Mouse (Mus musculus) liver, adult 2 months (tissue): ENCODE data around the gene Sgms2.

Experiments used
- CTCF ChIP-seq: fragments of 200-500 bp; IDR thresholded peaks from 2 replicates; pipeline ENCODE4 v1.5.1; 2011; ENCODE audit warnings: low read depth, low read length, control low read depth
- POLR2A ChIP-seq: fragments of 200-500 bp; IDR thresholded peaks from 2 replicates; pipeline ENCODE4 v1.6.1; 2011; ENCODE audit warnings: low read length, control low read depth; ENCODE audit not compliant: insufficient read depth; ENCODE audit errors: extremely low read depth

DNA sequence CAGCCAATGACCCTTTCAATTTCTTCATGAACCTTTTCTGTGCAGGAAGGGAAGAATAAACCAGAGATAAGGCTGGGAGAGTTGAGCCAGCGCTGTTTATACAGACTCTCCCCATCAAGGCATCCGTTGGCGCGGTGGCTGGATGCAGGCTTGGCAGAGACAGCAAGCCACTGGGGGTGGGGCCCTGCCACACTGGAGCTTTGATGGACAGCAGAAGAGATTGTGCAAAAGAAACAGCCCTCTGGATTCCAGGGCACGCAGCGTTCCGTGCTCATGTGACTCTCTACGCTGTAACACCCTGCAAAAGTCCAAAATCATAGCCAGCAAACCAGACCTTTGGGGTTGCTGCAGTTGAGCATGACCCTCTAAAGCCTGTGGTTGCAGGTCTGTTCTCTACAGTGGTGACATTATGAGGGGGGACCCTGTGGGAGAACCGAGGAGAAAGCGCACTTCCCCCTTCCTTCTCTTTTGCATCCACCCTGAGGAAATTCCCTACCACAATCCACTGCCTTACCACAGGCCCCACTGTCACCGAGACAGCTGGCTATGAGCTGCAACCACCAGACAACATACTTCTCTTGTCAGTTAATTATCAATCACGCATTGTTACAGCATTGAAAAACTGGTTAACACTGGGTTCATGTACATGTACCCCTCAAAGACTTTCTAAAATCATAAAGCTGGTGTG, 195.6 kb downstream of the Sgms2 start:
- TF ChIP-seq POLR2A (no peak), CTCF (no peak)
